Mouse (Mus musculus): ENCODE results near the gene Atxn7.
"Not testable (repeated sequence)": the region's sequence is repeated elsewhere in the genome, so short reads cannot be mapped to it uniquely, and the experiment has no call there.

Gene Atxn7

DNA sequence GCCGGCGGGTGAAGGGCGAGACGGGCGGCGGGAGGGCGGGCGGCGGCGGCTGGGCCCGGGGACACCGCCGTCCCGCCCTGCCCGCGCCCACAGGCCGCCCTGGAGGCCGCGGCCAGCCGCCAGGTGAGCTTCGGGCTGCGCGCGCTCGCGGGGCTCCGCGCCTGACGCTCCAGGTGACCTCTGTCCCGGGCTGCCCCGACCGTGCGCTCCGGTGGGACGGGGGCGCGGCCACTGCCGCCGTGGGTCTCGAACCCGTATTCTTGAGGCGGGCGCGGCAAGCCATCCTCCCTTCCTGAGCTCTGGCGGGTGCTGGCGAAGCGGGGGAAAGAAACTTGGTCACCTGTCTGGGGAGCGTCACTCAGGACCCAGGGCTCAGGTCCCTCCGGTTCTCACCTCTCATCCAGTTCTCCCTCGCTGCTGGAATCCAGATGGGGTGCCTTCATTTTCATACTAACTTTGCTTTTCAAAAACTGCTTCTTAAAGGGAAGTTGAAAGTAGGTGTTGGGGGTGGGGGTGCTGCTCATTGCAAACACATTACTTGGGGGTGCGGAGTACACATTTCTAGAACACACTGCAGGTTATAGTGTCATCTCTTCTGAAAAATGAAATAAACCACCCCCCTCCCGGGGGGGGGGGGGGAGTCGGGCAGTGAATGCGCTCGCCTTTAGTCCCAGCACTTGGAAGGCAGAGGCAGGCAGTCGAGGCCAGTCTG lies at the start of gene Atxn7, which contains the start of gene Thoc7:
Atxn7 (plus strand) TSS at position 40 of the 712 bp plus-strand sequence.
Thoc7 (minus strand) TSS at position 452 of the 712 bp plus-strand sequence.
- DNase-seq, result peak; percentile 64 to 70

DNA sequence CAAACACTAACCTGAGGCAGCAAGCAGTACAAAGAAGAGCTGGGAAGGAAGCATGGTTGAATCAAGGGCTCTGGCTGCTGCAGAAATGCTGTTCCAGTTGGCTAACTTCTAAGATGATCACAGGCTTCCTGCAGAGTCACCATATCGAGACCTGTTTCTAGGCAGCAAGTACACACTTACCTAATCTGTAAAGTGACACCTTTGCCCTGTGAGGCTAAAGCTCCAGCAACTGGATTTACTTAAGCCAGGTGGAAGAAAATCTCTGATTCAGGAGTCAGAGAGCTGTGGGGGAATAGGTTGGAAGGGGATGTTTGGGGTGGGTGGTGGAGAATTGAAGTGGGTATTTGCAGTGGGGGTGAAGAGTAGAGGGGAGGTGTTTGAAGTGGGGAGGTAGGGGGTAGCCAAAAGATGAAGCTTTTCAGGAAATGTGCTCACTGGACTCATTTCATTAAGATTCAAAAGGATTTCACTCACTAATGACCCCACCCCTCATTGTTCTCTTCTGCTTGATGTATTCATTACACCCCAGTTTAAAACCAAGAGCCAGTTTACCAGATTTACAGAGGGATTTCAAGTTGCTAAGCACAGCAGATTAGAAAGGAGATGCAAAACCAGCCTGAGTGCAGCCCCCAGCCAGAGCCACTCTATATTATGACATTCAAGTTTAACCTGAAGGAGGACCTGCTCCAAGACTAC lies 46.7 kb upstream of the Atxn7 start, which contains the start of gene Gm281:
Gm281 (minus strand) TSS at position 92 of the 696 bp plus-strand sequence.
- DNase-seq, result no peak

DNA sequence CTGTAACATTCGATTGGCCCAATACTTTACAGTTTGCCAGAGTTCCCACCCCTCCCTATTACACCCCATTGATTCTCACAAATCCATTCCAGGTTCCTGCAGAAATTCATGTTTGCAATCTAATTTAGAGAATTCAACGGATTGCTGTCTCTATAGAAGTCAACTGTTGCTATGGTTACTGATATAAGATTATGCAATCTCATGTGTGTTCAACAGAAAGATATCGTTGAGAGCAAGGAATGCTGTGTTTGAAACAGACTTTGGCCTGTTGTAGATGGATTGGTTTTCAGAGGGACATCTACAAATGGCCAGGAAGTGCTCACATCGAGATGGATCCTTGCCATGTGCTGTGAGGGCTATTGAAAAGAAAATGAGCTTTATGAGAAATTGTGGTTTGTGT lies 46.0 kb upstream of the Atxn7 start:
- no peak for DNase-seq

- no peak for DNase-seq
These were observed 44.0 kb upstream of the Atxn7 start for GRCm38 (mm10) chr14:13917208-13917607.

DNA sequence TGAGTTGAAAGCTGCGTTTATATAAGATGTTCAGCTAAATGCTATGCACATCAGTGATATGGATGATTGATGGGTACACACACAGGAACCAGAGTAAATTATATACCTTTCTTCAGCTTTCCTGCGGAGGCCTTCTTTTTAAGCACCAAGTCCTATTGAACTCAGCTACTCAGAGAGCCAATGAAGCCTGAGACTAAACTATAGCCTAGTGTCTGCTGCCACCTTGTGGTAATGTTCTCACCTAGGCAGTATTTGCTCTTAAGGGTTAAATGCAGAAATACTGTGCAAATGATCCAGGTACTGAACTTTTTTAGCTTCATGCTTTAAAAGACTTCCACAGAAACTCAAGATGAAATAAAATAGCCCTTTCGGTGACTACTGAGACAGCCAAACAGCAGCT lies 43.6 kb upstream of the Atxn7 start:
- DNase-seq, result peak in 1 of 2 experiments; percentile 56

GRCm38 (mm10) chr14:13933290-13934051 lies 27.8 kb upstream of the Atxn7 start:
- no peak for DNase-seq

GRCm38 (mm10) chr14:13934052-13934371 lies 27.2 kb upstream of the Atxn7 start:
- DNase-seq, result no peak

DNA sequence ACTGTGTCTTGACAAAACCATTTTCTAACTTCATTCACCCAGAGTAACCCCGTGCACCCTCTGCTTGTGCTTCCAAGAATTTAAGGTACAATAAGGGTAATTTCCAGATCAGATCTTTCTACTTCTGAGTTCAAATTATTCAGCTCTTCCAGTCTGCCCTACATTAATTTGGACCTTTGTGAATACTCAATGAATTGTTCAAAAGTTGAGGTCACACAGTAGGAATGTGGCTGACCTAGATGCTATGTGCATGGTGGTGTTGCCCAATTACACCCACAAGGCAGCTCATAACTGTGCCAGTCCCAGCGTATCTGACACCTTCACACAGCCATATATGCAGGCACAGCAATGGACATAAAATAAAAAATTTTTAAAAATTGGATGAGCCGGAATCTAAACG lies 16.6 kb upstream of the Atxn7 start:
- no peak for DNase-seq

- no peak for DNase-seq
These were observed 12.9 kb upstream of the Atxn7 start for GRCm38 (mm10) chr14:13948345-13948744.

DNA sequence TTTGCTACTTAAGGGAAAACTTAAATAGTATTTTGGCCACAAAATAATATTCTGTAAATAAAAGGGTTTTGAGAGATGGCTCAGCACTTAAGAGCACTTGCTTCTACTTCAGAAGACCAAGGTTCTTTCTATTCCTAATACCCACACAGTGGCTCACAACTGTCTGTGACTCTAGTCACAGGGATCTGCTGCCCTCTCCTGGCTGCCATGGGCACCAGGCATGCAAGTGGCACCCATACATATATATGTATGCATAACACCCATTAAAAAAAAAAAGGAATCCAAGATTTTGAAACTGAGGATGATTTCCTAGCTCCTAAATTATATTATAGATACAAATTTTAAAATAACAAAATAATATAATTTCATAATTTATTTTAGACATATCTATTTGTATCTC lies 10.8 kb upstream of the Atxn7 start:
- peak; percentile 25 to 43 for DNase-seq

- not testable (repeated sequence) for DNase-seq
These were observed 9.1 kb upstream of the Atxn7 start for GRCm38 (mm10) chr14:13952151-13952550.

DNA sequence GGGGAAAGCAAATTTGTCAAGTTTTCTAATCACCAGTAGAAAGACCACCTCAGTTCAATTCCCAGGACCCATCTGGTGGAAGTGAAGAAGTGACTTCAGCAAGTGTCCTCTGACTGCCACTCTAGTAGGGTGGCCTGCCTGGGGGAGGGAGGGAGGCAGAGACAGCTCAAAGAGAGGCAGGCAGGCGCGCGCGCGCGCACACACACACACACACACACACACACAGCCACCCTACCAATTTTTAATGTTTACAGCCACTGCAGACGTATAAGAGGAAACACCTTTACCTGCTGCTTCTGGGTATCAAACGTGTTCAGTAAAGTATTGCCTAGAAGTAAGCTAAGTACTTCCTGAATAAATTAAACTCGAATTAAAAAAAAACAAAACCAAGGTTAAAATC lies 1.2 kb upstream of the Atxn7 start:
- peak; percentile 31 to 47 for DNase-seq

DNA sequence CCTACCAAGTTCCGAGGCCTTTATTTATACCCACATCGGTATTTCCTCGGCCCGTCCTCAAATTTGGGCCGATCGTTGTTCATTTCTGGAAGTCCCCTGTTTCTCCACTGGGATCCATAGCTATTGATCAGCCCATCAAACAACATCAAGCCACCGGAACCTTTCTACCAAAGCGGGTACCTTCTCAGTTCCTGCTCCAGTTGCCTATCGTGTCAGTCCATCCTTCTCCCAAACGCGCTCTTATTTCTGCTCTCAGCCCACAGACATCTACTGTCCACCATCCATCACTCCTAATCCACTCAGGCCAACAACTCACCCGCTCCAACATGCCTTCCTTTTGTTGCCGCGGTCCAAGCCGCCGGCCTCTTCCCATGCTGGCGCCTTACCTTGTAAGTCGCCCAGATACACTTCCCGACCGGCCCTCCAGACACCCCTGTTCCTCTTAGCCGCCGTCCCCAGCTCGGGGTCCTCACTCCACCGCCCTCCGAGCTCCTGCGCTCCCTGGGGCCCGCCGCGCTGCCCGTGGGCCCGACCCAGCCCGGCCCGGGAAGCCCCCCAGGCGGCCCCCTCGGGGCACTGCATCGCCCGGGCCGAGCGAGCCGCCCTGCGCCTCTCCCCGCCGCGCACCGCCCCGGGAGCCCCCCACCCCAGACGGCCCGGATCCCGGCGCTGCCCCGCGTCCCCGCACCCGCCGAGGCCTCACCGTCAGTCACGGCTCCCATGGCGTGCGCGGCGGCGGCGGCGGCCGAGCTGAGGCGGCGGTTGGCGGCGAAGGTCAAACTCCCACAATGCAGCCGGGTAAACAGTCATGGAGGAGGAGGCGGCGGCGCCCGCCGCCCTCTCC lies 536 bp upstream of the Atxn7 start:
- DNase-seq, result peak; percentile 76 to 80

DNA sequence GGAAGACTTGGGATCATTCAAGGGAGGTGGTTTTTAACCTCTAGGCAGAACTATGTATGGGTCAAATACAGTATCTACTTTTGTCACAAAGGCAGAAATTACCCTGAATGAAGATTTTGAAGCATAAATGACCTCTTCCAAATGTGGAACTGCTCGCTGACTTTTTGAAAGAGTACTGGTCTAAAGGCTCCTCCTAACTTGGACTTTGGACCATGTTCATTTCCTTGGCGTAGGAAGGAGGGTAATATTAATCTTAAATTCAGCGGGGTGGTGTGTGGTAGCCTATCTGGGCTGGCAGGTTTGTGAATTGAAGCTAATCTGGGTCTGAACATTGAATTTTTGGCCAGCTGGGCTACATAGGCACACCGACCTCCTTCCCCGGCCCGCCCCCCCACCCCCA lies 1.2 kb downstream of the Atxn7 start:
- no peak for DNase-seq

DNA sequence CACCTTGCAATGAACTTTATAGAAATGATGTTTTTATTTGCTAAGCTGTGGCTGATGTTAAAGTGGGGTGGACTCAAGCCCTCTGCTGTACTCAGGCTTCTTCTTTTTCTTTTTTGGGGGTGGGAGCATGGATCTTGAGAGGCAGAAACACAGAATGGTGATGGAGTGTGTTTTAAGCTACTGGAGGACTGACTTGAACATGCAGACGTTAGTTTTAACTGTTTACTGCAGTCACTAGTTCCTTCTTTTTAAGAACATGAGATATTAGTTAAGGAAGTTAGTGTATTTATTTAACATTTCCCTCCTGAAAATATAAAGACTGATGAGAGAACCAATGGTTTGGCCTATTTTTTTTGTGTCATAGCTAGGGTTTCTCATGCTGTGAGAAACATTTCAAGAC lies 2.3 kb downstream of the Atxn7 start:
- DNase-seq, result no peak

- DNase-seq, result no peak
These were observed 6.4 kb downstream of the Atxn7 start for GRCm38 (mm10) chr14:13967607-13968006.

DNA sequence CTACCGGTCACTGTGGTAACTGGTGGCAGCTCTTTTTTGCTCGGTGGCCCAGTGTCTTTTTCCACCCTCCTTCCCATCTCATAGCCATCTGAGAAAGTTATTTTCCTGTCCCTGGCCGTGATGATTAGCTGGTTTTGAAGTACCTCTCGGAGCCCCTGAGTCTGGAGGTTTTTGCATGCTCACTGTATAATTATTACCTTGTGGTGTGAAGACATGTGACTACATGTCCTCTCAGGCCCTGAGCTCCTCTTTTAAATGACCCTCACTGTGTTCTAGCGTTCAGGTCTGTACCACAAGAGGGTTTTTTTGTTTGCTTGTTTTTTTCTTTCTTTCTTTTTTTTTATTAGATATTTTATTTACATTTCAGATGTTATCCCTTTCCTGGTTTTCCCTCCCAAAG lies 7.2 kb downstream of the Atxn7 start:
- DNase-seq, result no peak

DNA sequence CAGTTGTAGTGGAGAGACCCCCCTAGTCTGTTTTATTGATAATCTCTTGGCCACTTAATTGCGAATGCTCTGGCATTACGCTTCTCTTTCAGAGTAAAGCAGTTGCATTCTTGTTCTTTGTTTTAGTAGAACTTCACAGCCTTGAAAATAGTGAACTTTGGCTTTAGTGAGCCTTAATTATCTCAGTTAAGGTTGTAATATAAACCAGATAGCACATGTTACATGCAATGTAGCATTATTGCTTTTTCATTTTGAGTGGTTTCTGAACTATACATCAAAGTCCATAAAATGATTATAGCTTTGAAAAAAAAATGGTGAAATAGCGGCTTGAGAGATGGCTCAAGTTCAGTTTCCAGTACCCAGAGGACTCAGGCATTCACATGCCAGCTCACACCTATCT lies 9.3 kb downstream of the Atxn7 start:
- no peak for DNase-seq

DNA sequence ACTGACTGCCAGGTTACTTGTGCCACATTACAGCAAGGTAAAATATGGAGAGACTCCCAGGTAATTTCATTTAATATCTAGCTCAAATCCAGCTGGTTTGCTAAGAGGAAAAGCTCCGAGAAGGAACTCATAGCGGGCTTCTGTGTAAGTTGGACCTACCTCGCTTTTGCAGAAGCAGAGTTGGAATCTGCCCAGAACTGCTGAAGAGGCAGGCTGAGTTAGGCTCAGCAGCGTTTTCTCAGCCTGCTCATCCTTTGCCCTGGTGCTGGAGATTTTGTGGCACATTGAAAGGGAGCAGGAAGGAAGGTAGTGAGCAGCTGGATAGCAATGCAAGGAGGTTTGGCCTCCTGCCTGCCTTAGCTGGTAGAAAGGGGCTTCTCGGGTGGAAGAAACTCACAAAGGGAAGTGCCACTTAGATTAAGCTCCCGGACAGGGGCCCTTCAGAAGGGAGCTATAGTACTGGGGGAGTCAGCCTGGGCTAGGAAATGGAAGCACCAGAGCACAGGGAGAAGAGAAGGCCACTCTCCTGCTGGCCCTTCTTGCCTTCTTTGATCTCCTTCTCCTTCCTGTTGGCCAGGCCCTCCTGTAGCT lies 10.5 kb downstream of the Atxn7 start:
- no peak for DNase-seq

DNA sequence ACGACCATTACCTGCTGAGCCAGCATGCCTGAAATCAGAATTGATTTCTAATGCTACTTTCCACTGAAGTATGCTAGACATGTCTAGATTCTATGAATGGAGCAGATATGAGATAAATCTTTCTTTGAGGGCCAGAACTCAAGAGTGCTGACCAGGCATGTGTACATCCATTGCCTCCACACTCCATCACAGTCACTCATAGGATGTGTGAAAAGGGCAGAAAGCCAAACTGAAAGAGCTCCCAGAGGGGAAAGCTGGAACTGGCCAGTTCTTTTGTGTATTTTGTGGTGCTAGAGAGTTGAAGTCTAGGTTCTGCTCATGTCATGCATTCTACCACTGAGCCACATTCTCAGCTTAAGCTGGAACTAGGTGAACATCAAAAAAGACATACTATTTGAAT lies 16.3 kb downstream of the Atxn7 start:
- peak in 1 of 2 experiments; percentile 12 for DNase-seq

DNA sequence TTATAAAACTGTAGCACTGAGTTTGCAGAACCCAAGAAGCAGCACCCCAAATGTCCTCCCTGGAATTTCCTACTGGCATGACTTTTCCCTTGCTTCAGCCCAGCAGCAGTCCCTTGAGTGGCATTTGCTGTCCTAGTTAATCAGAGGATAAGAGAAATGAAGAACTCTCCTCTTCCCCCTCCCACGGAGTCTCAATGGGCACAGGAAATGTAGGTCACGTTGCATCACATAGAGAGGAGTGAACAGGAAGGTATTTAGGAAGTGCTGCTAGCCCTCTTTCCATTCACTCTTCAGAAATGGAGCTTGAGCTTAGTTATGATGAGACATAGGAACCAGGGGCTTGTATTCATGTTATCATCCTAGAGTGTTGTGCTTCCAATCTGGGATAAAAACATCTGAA lies 20.0 kb downstream of the Atxn7 start:
- DNase-seq, result peak in 1 of 2 experiments; percentile 15

DNA sequence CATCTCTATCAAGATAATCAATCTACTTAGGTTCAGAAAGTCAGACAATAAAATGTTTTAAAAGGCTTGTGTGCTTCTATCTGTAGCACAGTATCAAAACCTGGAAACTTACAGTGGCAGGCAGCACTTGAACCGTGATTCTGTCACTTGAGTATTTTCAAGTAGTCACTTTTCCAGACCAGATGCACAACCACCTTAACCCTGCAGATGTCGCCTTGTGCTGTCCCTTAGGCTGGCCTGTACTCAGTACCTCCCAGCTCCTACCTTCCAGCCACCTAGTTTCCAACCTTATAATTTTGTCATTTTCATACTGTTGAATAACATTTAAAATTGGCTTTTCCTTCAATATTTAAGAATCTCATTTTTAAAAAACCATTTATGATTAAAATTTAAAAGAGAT lies 20.9 kb downstream of the Atxn7 start:
- DNase-seq, result peak in 1 of 2 experiments; percentile 22

All from lung, postnatal 4 days (tissue).